Mouse (Mus musculus) C2C12 (cell line): ENCODE data around the gene Atp6v0d1.

ENCODE experiments used
- CEBPB ChIP-seq: IDR thresholded peaks from one replicate; pipeline ENCODE4 v1.6.1; 2011; ENCODE audit warnings: low read depth, mild to moderate bottlenecking, control low read depth, moderate library complexity
- CTCF ChIP-seq: IDR thresholded peaks from one replicate; pipeline ENCODE4 v1.5.1; 2011; ENCODE audit not compliant: control insufficient read depth, insufficient read depth, insufficient read length
- MAX ChIP-seq: IDR thresholded peaks from one replicate; pipeline ENCODE4 v1.6.1; 2011; ENCODE audit warnings: mild to moderate bottlenecking, control low read depth
- MYOD1 ChIP-seq: IDR thresholded peaks from one replicate; pipeline ENCODE4 v1.6.1; 2011; ENCODE audit warnings: low read depth; ENCODE audit not compliant: control insufficient read depth, insufficient read length
- USF1 ChIP-seq: IDR thresholded peaks from one replicate; pipeline ENCODE4 v1.6.1; 2011; ENCODE audit warnings: low read depth, mild to moderate bottlenecking, control low read depth, moderate library complexity

DNA sequence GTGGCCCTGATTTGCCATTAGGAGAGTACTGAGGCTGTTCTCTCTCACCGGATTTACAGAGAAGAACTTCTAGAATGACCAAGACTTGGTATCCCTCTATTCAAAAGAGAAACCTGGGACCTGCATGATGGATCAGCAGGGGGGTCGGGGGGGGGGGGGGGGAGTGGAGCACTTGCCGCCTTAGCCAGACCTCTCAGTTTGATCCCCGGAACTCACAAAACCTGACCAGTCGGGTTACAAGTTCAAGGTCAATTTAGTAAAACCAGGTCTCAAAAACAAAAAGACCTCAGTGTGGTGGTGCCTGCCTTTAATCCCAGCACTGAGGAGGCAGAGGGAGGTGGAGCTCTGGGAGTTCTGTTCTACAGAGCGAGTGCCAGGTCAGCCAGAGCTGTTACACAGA is 8.9 kb upstream of the Atp6v0d1 start:
- TF ChIP-seq CTCF (no peak), USF1 (no peak), MAX (no peak), CEBPB (no peak), MYOD1 (no peak)
